In genomic region chr11:69558756-69559155, GRCm38 (mm10) we compare ENCODE assay signal across 11 mouse cellular contexts. TPM values are rescaled to one million over a fixed set of nuclear protein-coding genes. Genes with fewer than 3 reads are reported as not detected.
DNase-seq lines count a peak whose midpoint lies in the region; ATAC-seq and TF ChIP-seq lines count a peak whose summit lies in the region.
"Had no signal": no experiment of that assay in that cellular context is flagged by ENCODE, and none has a peak within 500 bp of the region (broad histone marks: within the 10 kb centered on the region; RNA-seq: fewer than 3 reads in every experiment).

No protein-coding gene starts in this region.

- WGBS in forebrain, embryonic 14.5 days: 71% methylated on average over 6 of the region's 6 CpGs
- WGBS in intestine, embryonic 16.5 days: 21% methylated on average over 6 of the region's 6 CpGs
- WGBS in midbrain, embryonic 13.5 days: 23% methylated on average over 6 of the region's 6 CpGs
- 38% methylated on average over 6 of the region's 6 CpGs for WGBS in lung, adult 2 months

- no peaks in the 10 kb centered on the region for H3K9me3 ChIP-seq in forebrain, embryonic 14.5 days (replicated peaks; ENCODE audit: control insufficient read depth, low read length)
- H3K9me3 ChIP-seq in intestine, embryonic 16.5 days (ENCODE audit: control insufficient read depth, low read length): no peaks in the 10 kb centered on the region
- H3K9me3 ChIP-seq in midbrain, embryonic 13.5 days: no peaks in the 10 kb centered on the region

- peak overlapping the region; percentile 79 for H3K4me2 ChIP-seq in forebrain, embryonic 14.5 days (ENCODE audit: low read length)
- peak overlapping the region; percentile 86 for H3K4me2 ChIP-seq in intestine, embryonic 16.5 days (ENCODE audit: low read depth, low read length)
- peak overlapping the region; percentile 80 for H3K4me2 ChIP-seq in midbrain, embryonic 13.5 days (replicated peaks)

- TF ChIP-seq CTCF in lung, adult 2 months (IDR thresholded peaks at IDR 0.05; ENCODE audit: insufficient read depth, low read length): no peak

- H3K27ac ChIP-seq in forebrain, embryonic 14.5 days (ENCODE audit: low read depth, low read length): 0 out of 2 replicates have a peak overlapping the region, but pooled peaks have one; percentile 83
- H3K27ac ChIP-seq in intestine, embryonic 16.5 days (ENCODE audit: low read length): no peak overlapping the region
- H3K27ac ChIP-seq in midbrain, embryonic 13.5 days: peak overlapping the region; percentile 10; the same call in 1 of the 2 replicates

- TF ChIP-seq POLR2A in lung, adult 2 months (IDR thresholded peaks at IDR 0.05; ENCODE audit: borderline replicate concordance, extremely low read depth, low read depth, low read length): no peak

- H3K4me3 ChIP-seq in forebrain, embryonic 14.5 days (ENCODE audit: low read depth, low read length): peak overlapping the region; percentile 65
- H3K4me3 ChIP-seq in intestine, embryonic 16.5 days (ENCODE audit: low read length): peak overlapping the region; percentile 56
- H3K4me3 ChIP-seq in midbrain, embryonic 13.5 days (replicated peaks): peak overlapping the region; percentile 94
- H3K4me3 ChIP-seq in lung, adult 2 months (replicated peaks; ENCODE audit: extremely low read depth, low read depth, low read length): no peak overlapping the region

- peaks cover 48% of the 10 kb centered on the region for H3K4me1 ChIP-seq in forebrain, embryonic 14.5 days (ENCODE audit: control insufficient read depth, insufficient read depth, low read length)
- H3K4me1 ChIP-seq in intestine, embryonic 16.5 days (ENCODE audit: control insufficient read depth, insufficient read depth, low read length): peaks cover 10% of the 10 kb centered on the region
- H3K4me1 ChIP-seq in midbrain, embryonic 13.5 days (replicated peaks): peaks cover 83% of the 10 kb centered on the region
- H3K4me1 ChIP-seq in lung, adult 2 months (ENCODE audit: control insufficient read depth, insufficient read depth, low read length): no peaks in the 10 kb centered on the region

- peaks cover 25% of the 10 kb centered on the region for H3K36me3 ChIP-seq in forebrain, embryonic 14.5 days (ENCODE audit: control insufficient read depth, insufficient read depth, low read length)
- peaks cover 15% of the 10 kb centered on the region for H3K36me3 ChIP-seq in intestine, embryonic 16.5 days (ENCODE audit: control insufficient read depth, insufficient read depth, low read length)
- peaks cover 42% of the 10 kb centered on the region for H3K36me3 ChIP-seq in midbrain, embryonic 13.5 days

- ATAC-seq in forebrain, embryonic 14.5 days: no peak
- no peak for ATAC-seq in intestine, embryonic 16.5 days
- ATAC-seq in midbrain, embryonic 13.5 days: no peak

- H3K27me3 ChIP-seq in forebrain, embryonic 14.5 days (replicated peaks; ENCODE audit: control insufficient read depth, insufficient read depth, low read length): no peaks in the 10 kb centered on the region
- H3K27me3 ChIP-seq in intestine, embryonic 16.5 days (replicated peaks; ENCODE audit: control insufficient read depth, insufficient read depth, low read length): no peaks in the 10 kb centered on the region
- H3K27me3 ChIP-seq in midbrain, embryonic 13.5 days: no peaks in the 10 kb centered on the region

- peak overlapping the region; percentile 93 for H3K9ac ChIP-seq in forebrain, embryonic 14.5 days (ENCODE audit: low read length)
- peak overlapping the region; percentile 85; the same call in 1 of the 2 replicates for H3K9ac ChIP-seq in intestine, embryonic 16.5 days (ENCODE audit: low read depth, low read length)
- H3K9ac ChIP-seq in midbrain, embryonic 13.5 days (replicated peaks): peak overlapping the region; percentile 99

- intact Hi-C loops in heart, postnatal 36 days (cut with DNase I): no loop called here

- DNase-seq in heart, adult 11 months: peak; percentile 92
- no peak for DNase-seq in heart, postnatal 36 days
- DNase-seq in forebrain, embryonic 14.5 days (ENCODE audit: low spot score): no peak
- DNase-seq in thymus, postnatal 10 days (ENCODE audit: low spot score in 2 of 2): no peak
- DNase-seq in cerebellum, adult 18-20 months: no peak
- DNase-seq in lung, adult 2 months: no peak
- DNase-seq: cerebellum, adult 9-11 months; layer of hippocampus, postnatal 36 days had no signal

RNA-seq across cellular contexts. Expression of gene Efnb3, which starts 1.2 kb away (rescaled TPM):
- 10 to 100 TPM; 77.4 to 98.0 TPM for total RNA-seq in heart, postnatal 36 days (2021)
- 38.6 and 48.2 TPM in 2 replicates for polyA plus RNA-seq in forebrain, embryonic 14.5 days (2014; fragmentation: Nextera tagmentation; extraction: Ambion mirVana)
- polyA plus RNA-seq in intestine, embryonic 16.5 days (2015; fragmentation: Nextera tagmentation; extraction: Ambion mirVana): 6.3 and 6.8 TPM in 2 replicates
- polyA plus RNA-seq in midbrain, embryonic 13.5 days (2015; fragmentation: Nextera tagmentation; extraction: Ambion mirVana): 95.0 and 130 TPM in 2 replicates
- 0.88 and 1.0 TPM in 2 replicates for polyA plus RNA-seq in lung, adult 2 months (2012; rRNA removed)

RNA-seq across cellular contexts. Expression of gene Dnah2, which starts 9.8 kb away (rescaled TPM):
- under 1 TPM; 0.33 to 0.57 TPM for total RNA-seq in heart, postnatal 36 days (2021)
- polyA plus RNA-seq in forebrain, embryonic 14.5 days (2014; fragmentation: Nextera tagmentation; extraction: Ambion mirVana): 2.7 and 3.8 TPM in 2 replicates
- 0.93 and 1.0 TPM in 2 replicates for polyA plus RNA-seq in intestine, embryonic 16.5 days (2015; fragmentation: Nextera tagmentation; extraction: Ambion mirVana)
- polyA plus RNA-seq in midbrain, embryonic 13.5 days (2015; fragmentation: Nextera tagmentation; extraction: Ambion mirVana): 2.2 and 2.7 TPM in 2 replicates
- 3.1 TPM in 2 replicates for polyA plus RNA-seq in lung, adult 2 months (2012; rRNA removed)

RNA-seq across cellular contexts. Expression of gene Wrap53, which starts 21.3 kb away (rescaled TPM):
- total RNA-seq in heart, postnatal 36 days (2021): 1 to 10 TPM; 5.1 to 6.3 TPM
- polyA plus RNA-seq in forebrain, embryonic 14.5 days (2014; fragmentation: Nextera tagmentation; extraction: Ambion mirVana): 24.6 and 29.3 TPM in 2 replicates
- polyA plus RNA-seq in intestine, embryonic 16.5 days (2015; fragmentation: Nextera tagmentation; extraction: Ambion mirVana): 24.5 and 26.6 TPM in 2 replicates
- polyA plus RNA-seq in midbrain, embryonic 13.5 days (2015; fragmentation: Nextera tagmentation; extraction: Ambion mirVana): 24.5 and 26.9 TPM in 2 replicates
- 11.9 and 15.0 TPM in 2 replicates for polyA plus RNA-seq in lung, adult 2 months (2012; rRNA removed)

RNA-seq across cellular contexts. Expression of gene Trp53, which starts 21.4 kb away (rescaled TPM):
- total RNA-seq in heart, postnatal 36 days (2021): 10 to 100 TPM; 13.9 to 17.0 TPM
- polyA plus RNA-seq in forebrain, embryonic 14.5 days (2014; fragmentation: Nextera tagmentation; extraction: Ambion mirVana): 111 and 113 TPM in 2 replicates
- 132 and 148 TPM in 2 replicates for polyA plus RNA-seq in intestine, embryonic 16.5 days (2015; fragmentation: Nextera tagmentation; extraction: Ambion mirVana)
- 84.2 and 93.4 TPM in 2 replicates for polyA plus RNA-seq in midbrain, embryonic 13.5 days (2015; fragmentation: Nextera tagmentation; extraction: Ambion mirVana)
- polyA plus RNA-seq in lung, adult 2 months (2012; rRNA removed): 66.8 and 75.0 TPM in 2 replicates

RNA-seq across cellular contexts. Expression of gene Atp1b2, which starts 47.0 kb away (rescaled TPM):
- total RNA-seq in heart, postnatal 36 days (2021): 10 to 100 TPM; 20.9 to 22.5 TPM
- 22.0 and 31.5 TPM in 2 replicates for polyA plus RNA-seq in forebrain, embryonic 14.5 days (2014; fragmentation: Nextera tagmentation; extraction: Ambion mirVana)
- 6.6 and 6.8 TPM in 2 replicates for polyA plus RNA-seq in intestine, embryonic 16.5 days (2015; fragmentation: Nextera tagmentation; extraction: Ambion mirVana)
- polyA plus RNA-seq in midbrain, embryonic 13.5 days (2015; fragmentation: Nextera tagmentation; extraction: Ambion mirVana): 23.2 and 24.3 TPM in 2 replicates
- 8.4 and 15.9 TPM in 2 replicates for polyA plus RNA-seq in lung, adult 2 months (2012; rRNA removed)
- total RNA-seq: neutrophil, adult 5-6 weeks had no signal
